Mouse (Mus musculus): ENCODE results near the gene Lyrm9. TPM values are rescaled to one million over a fixed set of nuclear protein-coding genes. Genes with fewer than 3 reads are reported as not detected.

Gene Lyrm9
- total and polyA plus RNA-seq, 3 experiments = 31.6 to 48.6 TPM; not detected in 1

- peak overlapping the region; percentile 7 for H3K9ac ChIP-seq (ENCODE audit: control insufficient read depth, low read depth, low read length, poor library complexity, severe bottlenecking)
- no peaks in the 10 kb centered on the region for H3K9me3 ChIP-seq (replicated peaks; ENCODE audit: insufficient read depth, low read length)
- H3K4me3 ChIP-seq (ENCODE audit: control insufficient read depth in 1 of 2, insufficient read depth in 1 of 2, low read depth in 2 of 2, low read length in 2 of 2) = peak overlapping the region in 1 of 2 experiments; percentile 38; a peak in 2 of 4 replicates
- no peak for TF ChIP-seq MAFK (IDR thresholded peaks at IDR 0.05; ENCODE audit: borderline replicate concordance, low read depth, low read length)
- no peak for TF ChIP-seq ELF1 (IDR thresholded peaks at IDR 0.05; ENCODE audit: low read depth, low read length)
- TF ChIP-seq EP300 (IDR thresholded peaks at IDR 0.05; ENCODE audit: low read depth in 1 of 2, low read length in 2 of 2) = 0 out of 4 replicates have a peak, but pooled peaks of 1 of the 2 experiments have one; percentile 3
- no peak for TF ChIP-seq HCFC1 (IDR thresholded peaks at IDR 0.05; ENCODE audit: low read depth, low read length)
- no peak for TF ChIP-seq TAL1 (IDR thresholded peaks at IDR 0.05; ENCODE audit: low read length)
- TF ChIP-seq ETS1 (IDR thresholded peaks at IDR 0.05; ENCODE audit: low read depth, low read length) = no peak
- TF ChIP-seq USF2 (IDR thresholded peaks at IDR 0.05; ENCODE audit: borderline replicate concordance in 1 of 2, insufficient read depth in 1 of 2, low read depth in 1 of 2, low read length in 2 of 2) = no peak
- no peak for TF ChIP-seq TBP (IDR thresholded peaks at IDR 0.05; ENCODE audit: low read depth, low read length)
- peaks cover 41 to 57% of the 10 kb centered on the region in 2 experiments for H3K4me1 ChIP-seq (ENCODE audit: control insufficient read depth in 1 of 2, insufficient read depth in 2 of 2, low read length in 2 of 2)
- H3K79me2 ChIP-seq (ENCODE audit: control insufficient read depth, insufficient read depth, low read length, poor library complexity) = peaks cover 4% of the 10 kb centered on the region; the same call in 1 of the 2 replicates
- H3K36me3 ChIP-seq (ENCODE audit: control insufficient read depth in 1 of 2, insufficient read depth in 2 of 2, low read length in 2 of 2) = peaks cover 0 to 55% of the 10 kb centered on the region in 2 experiments; a peak in 2 of 4 replicates
- peak; percentile 29 for DNase-seq (ENCODE audit: low read depth, low spot score)
- no peaks in the 10 kb centered on the region for H3K27me3 ChIP-seq (ENCODE audit: control insufficient read depth in 1 of 2, insufficient read depth in 2 of 2, low read length in 2 of 2)
- peak overlapping the region; percentile 95 for H3K27ac ChIP-seq (ENCODE audit: control insufficient read depth, low read depth, low read length)
Measured at GRCm38 (mm10) chr11:78831716-78832115, 5.3 kb downstream of the Lyrm9 start.

- H3K4me3 ChIP-seq (ENCODE audit: control insufficient read depth in 1 of 2, insufficient read depth in 1 of 2, low read depth in 2 of 2, low read length in 2 of 2) = peak overlapping the region; percentile 34 to 38
- no peaks in the 10 kb centered on the region for H3K27me3 ChIP-seq (ENCODE audit: control insufficient read depth in 1 of 2, insufficient read depth in 2 of 2, low read length in 2 of 2)
- peaks cover 39 to 53% of the 10 kb centered on the region in 2 experiments for H3K4me1 ChIP-seq (ENCODE audit: control insufficient read depth in 1 of 2, insufficient read depth in 2 of 2, low read length in 2 of 2)
- H3K36me3 ChIP-seq (ENCODE audit: control insufficient read depth in 1 of 2, insufficient read depth in 2 of 2, low read length in 2 of 2) = peaks cover 0 to 52% of the 10 kb centered on the region in 2 experiments; a peak in 2 of 4 replicates
- peak overlapping the region; percentile 54 for H3K9ac ChIP-seq (ENCODE audit: control insufficient read depth, low read depth, low read length, poor library complexity, severe bottlenecking)
- H3K79me2 ChIP-seq (ENCODE audit: control insufficient read depth, insufficient read depth, low read length, poor library complexity) = peaks cover 2% of the 10 kb centered on the region; the same call in 1 of the 2 replicates
- peak overlapping the region; percentile 95 for H3K27ac ChIP-seq (ENCODE audit: control insufficient read depth, low read depth, low read length)
- no peak for DNase-seq (ENCODE audit: low read depth, low spot score)
- H3K9me3 ChIP-seq (replicated peaks; ENCODE audit: insufficient read depth, low read length) = no peaks in the 10 kb centered on the region
- peak; percentile 66; the same call in 1 of the 2 replicates for TF ChIP-seq RCOR1 (IDR thresholded peaks at IDR 0.05; ENCODE audit: low read depth, low read length)
- no peak for TF ChIP-seq CTCF (IDR thresholded peaks at IDR 0.05 in 2 of 3, conservative IDR thresholded peaks at IDR 0.05 in 1 of 3; ENCODE audit: control insufficient read depth in 1 of 3, insufficient read depth in 1 of 3, low read depth in 2 of 3, low read length in 3 of 3, poor library complexity in 1 of 3, severe bottlenecking in 1 of 3)
- TF ChIP-seq MXI1 (IDR thresholded peaks at IDR 0.05; ENCODE audit: low read depth, low read length) = peak; percentile 31; the same call in 1 of the 2 replicates
- TF ChIP-seq ELF1 (IDR thresholded peaks at IDR 0.05; ENCODE audit: low read depth, low read length) = no peak
- TF ChIP-seq ETS1 (IDR thresholded peaks at IDR 0.05; ENCODE audit: low read depth, low read length) = no peak
- no peak; the same call in 1 of the 2 replicates for TF ChIP-seq ZMIZ1 (IDR thresholded peaks at IDR 0.05; ENCODE audit: low read depth, low read length)
- TF ChIP-seq MYC (IDR thresholded peaks at IDR 0.05; ENCODE audit: low read depth, low read length) = peak; percentile 67; the same call in 1 of the 2 replicates
- TF ChIP-seq POLR2A (IDR thresholded peaks at IDR 0.05; ENCODE audit: control insufficient read depth in 1 of 2, insufficient read depth in 1 of 2, low read depth in 1 of 2, low read length in 2 of 2, poor library complexity in 1 of 2) = no peak
- peak; percentile 30; the same call in 1 of the 2 replicates for TF ChIP-seq TCF12 (IDR thresholded peaks at IDR 0.05; ENCODE audit: low read depth, low read length)
- TF ChIP-seq BHLHE40 (IDR thresholded peaks at IDR 0.05; ENCODE audit: borderline replicate concordance, low read depth, low read length) = 0 out of 2 replicates have a peak, but pooled peaks have one; percentile 30
- TF ChIP-seq GATA1 (IDR thresholded peaks at IDR 0.05; ENCODE audit: low read depth, low read length) = no peak
- TF ChIP-seq TAL1 (IDR thresholded peaks at IDR 0.05; ENCODE audit: low read length) = no peak
- TF ChIP-seq ZNF384 (IDR thresholded peaks at IDR 0.05; ENCODE audit: low read depth, low read length) = 0 out of 2 replicates have a peak, but pooled peaks have one; percentile 3
- TF ChIP-seq ZC3H11A (IDR thresholded peaks at IDR 0.05; ENCODE audit: low read depth, low read length) = no peak
- TF ChIP-seq RAD21 (IDR thresholded peaks at IDR 0.05; ENCODE audit: low read depth, low read length) = no peak
- peak; percentile 22; the same call in 1 of the 2 replicates for TF ChIP-seq SMC3 (IDR thresholded peaks at IDR 0.05; ENCODE audit: low read depth, low read length)
- TF ChIP-seq MYB (IDR thresholded peaks at IDR 0.05; ENCODE audit: low read depth, low read length) = 0 out of 2 replicates have a peak, but pooled peaks have one; percentile 10
- TF ChIP-seq HCFC1 (IDR thresholded peaks at IDR 0.05; ENCODE audit: low read depth, low read length) = peak; percentile 52; the same call in 1 of the 2 replicates
- no peak for TF ChIP-seq UBTF (IDR thresholded peaks at IDR 0.05; ENCODE audit: borderline replicate concordance, insufficient read depth, low read depth, low read length)
- TF ChIP-seq ZKSCAN1 (IDR thresholded peaks at IDR 0.05; ENCODE audit: low read depth, low read length) = no peak
- no peak; the same call in 1 of the 2 replicates for TF ChIP-seq NELFE (IDR thresholded peaks at IDR 0.05; ENCODE audit: low read depth, low read length)
- TF ChIP-seq NRF1 (IDR thresholded peaks at IDR 0.05; ENCODE audit: insufficient read depth, low read depth, low read length, poor library complexity, severe bottlenecking) = no peak
- TF ChIP-seq MAX (IDR thresholded peaks at IDR 0.05; ENCODE audit: low read length) = peak; percentile 61
- no peak for TF ChIP-seq GABPA (IDR thresholded peaks at IDR 0.05; ENCODE audit: low read depth, low read length)
- TF ChIP-seq SIN3A (IDR thresholded peaks at IDR 0.05; ENCODE audit: low read length) = no peak
Measured at GRCm38 (mm10) chr11:78832117-78832726, 5.8 kb downstream of the Lyrm9 start.
